In the genomic region with DNA sequence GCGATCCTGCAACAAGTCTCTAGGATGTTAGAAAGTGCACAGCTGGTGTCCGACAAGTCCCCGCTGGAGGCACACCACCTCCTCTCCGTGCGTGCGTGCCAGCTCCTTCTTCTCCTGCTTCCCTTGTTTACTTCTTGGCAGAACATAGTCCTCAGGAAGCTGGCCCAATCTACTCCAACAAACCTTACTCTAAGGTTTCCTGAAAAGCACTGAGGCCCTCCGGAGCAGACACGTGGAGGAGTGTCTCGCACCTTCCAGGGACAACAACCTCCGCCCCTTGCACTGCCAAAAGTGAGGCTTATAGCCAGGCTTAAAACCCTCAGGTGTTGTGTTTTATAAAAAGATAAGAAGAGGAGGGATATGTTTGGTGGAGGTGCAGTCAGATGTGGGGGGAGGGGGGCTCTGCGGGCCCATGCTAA, we compare ENCODE assay signal across 8 mouse cellular contexts. TPM values are rescaled to one million over a fixed set of nuclear protein-coding genes. Genes with fewer than 3 reads are reported as not detected.
DNase-seq lines count a peak whose midpoint lies in the region; ATAC-seq and TF ChIP-seq lines count a peak whose summit lies in the region.

No protein-coding gene starts in this region.

- no peaks in the 10 kb centered on the region for H3K36me3 ChIP-seq in forebrain, embryonic 15.5 days
- no peaks in the 10 kb centered on the region for H3K36me3 ChIP-seq in kidney, adult 2 months (ENCODE audit: control insufficient read depth, insufficient read depth, low read length)
- no peaks in the 10 kb centered on the region for H3K36me3 ChIP-seq in lung, postnatal 0 days (ENCODE audit: insufficient read depth, low read length)

- no peaks in the 10 kb centered on the region for H3K27me3 ChIP-seq in forebrain, embryonic 15.5 days
- no peaks in the 10 kb centered on the region for H3K27me3 ChIP-seq in kidney, adult 2 months (replicated peaks; ENCODE audit: control insufficient read depth, insufficient read depth, low read length)
- no peaks in the 10 kb centered on the region for H3K27me3 ChIP-seq in lung, postnatal 0 days (replicated peaks; ENCODE audit: insufficient read depth, low read length)

- no peaks in the 10 kb centered on the region for H3K9me3 ChIP-seq in forebrain, embryonic 15.5 days
- no peaks in the 10 kb centered on the region for H3K9me3 ChIP-seq in lung, postnatal 0 days (ENCODE audit: low read length)

- no peak overlapping the region for H3K9ac ChIP-seq in forebrain, embryonic 15.5 days (replicated peaks)
- no peak overlapping the region for H3K9ac ChIP-seq in lung, postnatal 0 days (replicated peaks; ENCODE audit: low read depth)

- no peak for TF ChIP-seq CTCF in kidney, adult 2 months (conservative IDR thresholded peaks at IDR 0.05; ENCODE audit: insufficient read depth, insufficient read length, low read depth, low read length)
- peak; percentile 43 for TF ChIP-seq CTCF in lung, postnatal 0 days (IDR thresholded peaks at IDR 0.05)

- peak; percentile 42 for DNase-seq in embryo, embryonic 10 days (ENCODE audit: low spot score)
- DNase-seq in embryo, embryonic 11 days = no peak
- DNase-seq in 416B (ENCODE audit: low read depth) = peak; percentile 11
- peak; percentile 64 for DNase-seq in kidney, adult 2 months
- peak; percentile 85 for DNase-seq in lung, postnatal 0 days (ENCODE audit: low spot score)
- no peak for DNase-seq in gastrocnemius, adult 18-20 months (ENCODE audit: low spot score)

- WGBS in forebrain, embryonic 15.5 days = 26% methylated on average over 11 of the region's 11 CpGs
- 29% methylated on average over 11 of the region's 11 CpGs for WGBS in kidney, adult 2 months
- 6% methylated on average over 11 of the region's 11 CpGs for WGBS in lung, postnatal 0 days

- H3K27ac ChIP-seq in forebrain, embryonic 15.5 days (replicated peaks) = 0 out of 2 replicates have a peak overlapping the region, but pooled peaks have one; percentile 2
- no peak overlapping the region for H3K27ac ChIP-seq in kidney, adult 2 months (ENCODE audit: insufficient read depth, low read depth, low read length)
- H3K27ac ChIP-seq in lung, postnatal 0 days (ENCODE audit: low read length) = peak overlapping the region; percentile 54; the same call in 1 of the 2 replicates

- no peak for TF ChIP-seq POLR2A in kidney, adult 2 months (IDR thresholded peaks at IDR 0.05; ENCODE audit: low read depth, low read length)

- H3K4me1 ChIP-seq in forebrain, embryonic 15.5 days = peaks cover 28% of the 10 kb centered on the region
- 0 out of 2 replicates have a peak, but pooled peaks cover 2% of the 10 kb centered on the region for H3K4me1 ChIP-seq in kidney, adult 2 months (ENCODE audit: control insufficient read depth, insufficient read depth, low read length)
- peaks cover 9% of the 10 kb centered on the region; the same call in 1 of the 2 replicates for H3K4me1 ChIP-seq in lung, postnatal 0 days (ENCODE audit: insufficient read depth, low read depth, low read length)

- H3K4me3 ChIP-seq in forebrain, embryonic 15.5 days = no peak overlapping the region
- H3K4me3 ChIP-seq in kidney, adult 2 months (ENCODE audit: insufficient read depth, low read depth, low read length) = no peak overlapping the region
- no peak overlapping the region for H3K4me3 ChIP-seq in lung, postnatal 0 days (ENCODE audit: low read depth, low read length)

- TF ChIP-seq EP300 in lung, postnatal 0 days (IDR thresholded peaks at IDR 0.05) = peak; percentile 93

- no peak for ATAC-seq in forebrain, embryonic 15.5 days (replicated peaks)
- ATAC-seq in lung, postnatal 0 days = peak; percentile 87
- ATAC-seq in cerebellum, adult (ENCODE audit: insufficient number of reproducible peaks, low FRiP score, low TSS enrichment) = no peak

- no peak overlapping the region for H3K4me2 ChIP-seq in forebrain, embryonic 15.5 days (replicated peaks)
- H3K4me2 ChIP-seq in lung, postnatal 0 days (replicated peaks; ENCODE audit: low read depth, low read length) = peak overlapping the region; percentile 44

RNA-seq across cellular contexts. Expression of gene Ripor2, which starts 21.6 kb away (rescaled TPM):
- 24.5 and 26.8 TPM in 2 replicates for polyA plus RNA-seq in forebrain, embryonic 15.5 days (2015; fragmentation: Nextera tagmentation; extraction: Ambion mirVana)
- polyA plus RNA-seq in kidney, adult 2 months (2012; rRNA removed) = 1.4 and 3.7 TPM in 2 replicates
- polyA plus RNA-seq in lung, postnatal 0 days (2015; fragmentation: Nextera tagmentation; extraction: Ambion mirVana) = 3.1 and 3.9 TPM in 2 replicates
- 1 to 10 TPM; 2.9 to 5.2 TPM for total RNA-seq in gastrocnemius, adult 18-20 months (2021)

Comparison
In these comparisons a context has a peak if more than half of its experiments do, and no peak if none do; other contexts are left out.
1. DNase-seq: peak in embryo, embryonic 10 days (single experiment), 416B (single experiment), kidney, adult 2 months (single experiment) and lung, postnatal 0 days (single experiment); none in embryo, embryonic 11 days (single experiment) and gastrocnemius, adult 18-20 months (single experiment).